Mouse (Mus musculus) urinary bladder, postnatal 36 days (tissue): ENCODE results near the gene Map3k11.
"Not testable (repeated sequence)": the region's sequence is repeated elsewhere in the genome, so short reads cannot be mapped to it uniquely, and the experiment has no call there.

Source experiments
- DNase-seq, 2 experiments: peaks; one replicate each; pipeline ENCODE4 v3.0.0; 2022; ENCODE audit warnings: low spot score in 2 of 2, mixed read lengths in 1 of 2

Gene Map3k11

DNA sequence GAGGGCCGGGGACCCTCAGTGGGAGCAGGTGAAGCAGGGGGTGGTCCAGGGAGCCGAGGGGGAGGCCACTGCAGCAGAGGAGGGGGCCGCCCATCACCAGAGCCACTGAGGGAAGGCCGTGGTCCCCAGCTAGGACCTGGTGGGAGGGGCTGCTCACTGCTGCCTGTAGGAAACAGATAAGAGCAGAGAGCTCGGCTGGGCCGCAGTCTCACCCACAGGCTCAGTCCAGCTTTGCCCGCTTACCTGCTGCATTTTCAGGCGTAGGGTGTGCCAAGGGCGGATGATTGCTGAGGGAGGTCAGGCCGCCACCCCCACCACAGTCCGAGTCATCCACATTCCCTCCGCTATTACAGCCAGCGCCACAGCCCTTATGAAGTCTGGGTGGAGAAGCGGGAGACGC lies 23.1 kb upstream of the Map3k11 start:
- DNase-seq, result no peak

DNA sequence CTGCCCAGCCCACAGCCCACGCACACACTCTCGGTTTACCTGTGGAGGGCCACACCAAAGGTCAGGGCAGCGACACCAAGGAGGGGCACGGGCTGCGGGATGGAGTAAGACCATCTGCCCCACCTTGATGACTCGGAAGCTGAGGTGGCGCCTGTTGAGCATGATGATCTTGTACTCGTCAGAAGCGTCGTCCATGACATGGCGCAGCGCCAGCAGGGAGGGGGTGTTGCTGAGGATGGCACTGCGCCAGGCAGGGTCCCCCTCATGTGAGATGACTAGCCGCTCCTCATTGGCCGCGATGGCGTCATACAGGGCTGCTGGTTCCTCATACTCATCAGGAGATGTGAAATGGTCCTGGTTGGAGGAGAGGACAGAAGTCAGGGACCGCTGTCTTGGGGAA lies 22.2 kb upstream of the Map3k11 start:
- no peak for DNase-seq

DNA sequence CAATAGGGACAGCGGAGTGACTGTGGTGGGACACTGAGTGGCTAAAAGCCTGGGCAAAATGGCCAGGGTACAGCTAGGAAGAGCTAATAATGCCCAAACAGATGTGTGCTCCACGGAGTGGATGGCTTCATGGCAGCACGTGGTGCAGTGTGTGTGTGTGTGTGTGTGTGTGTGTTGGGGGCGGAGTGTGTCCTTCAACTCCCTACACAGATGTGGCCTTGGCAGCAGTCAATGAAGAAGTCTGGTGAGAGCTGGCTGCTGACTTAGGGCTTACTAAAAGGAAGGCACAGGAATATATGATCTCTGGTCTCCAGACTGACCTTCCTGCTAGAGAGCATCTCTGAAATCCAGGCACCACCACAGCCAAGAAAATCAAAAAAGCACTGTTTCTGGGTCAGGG lies 20.2 kb upstream of the Map3k11 start:
- DNase-seq, result no peak

DNA sequence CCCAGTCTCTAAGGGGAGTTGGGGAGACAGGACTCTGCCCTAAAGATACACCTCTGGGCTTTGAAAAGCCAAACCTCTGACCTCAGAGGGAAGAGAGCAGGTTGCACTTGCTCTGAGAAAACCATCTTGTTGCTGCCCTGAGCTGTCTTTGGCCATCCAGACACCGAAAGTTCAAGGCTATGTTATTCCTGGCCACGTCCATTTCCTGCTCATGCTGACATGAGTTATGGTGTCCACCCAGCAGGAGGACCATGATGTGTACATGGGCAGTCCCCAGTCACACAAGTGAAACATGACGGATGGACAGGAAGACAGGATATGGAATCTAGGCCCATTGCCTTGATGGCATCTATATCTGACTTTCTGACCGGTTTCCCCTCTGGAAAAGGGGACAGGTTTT lies 8.1 kb upstream of the Map3k11 start:
- no peak for DNase-seq

DNA sequence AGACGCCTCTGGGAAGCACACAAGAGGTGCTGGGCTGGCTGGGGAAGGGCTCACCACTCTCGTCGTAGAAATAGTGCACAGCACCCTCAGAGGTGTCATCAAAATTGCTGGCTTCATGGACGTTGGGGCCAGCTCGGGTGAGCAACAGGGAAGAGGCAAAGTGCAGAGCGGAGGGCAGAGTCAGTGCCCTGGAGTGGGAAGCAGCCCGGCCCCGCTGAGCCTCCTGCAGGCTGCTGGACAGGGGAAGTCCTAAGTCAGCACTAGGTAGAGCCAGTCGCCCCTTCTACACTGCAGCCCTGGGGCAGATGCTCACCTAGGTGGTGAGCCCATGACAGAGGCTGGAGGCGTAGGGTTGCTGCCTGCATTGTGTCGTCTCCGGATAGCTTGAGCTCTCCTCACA lies 4.3 kb upstream of the Map3k11 start:
- no peak for DNase-seq

DNA sequence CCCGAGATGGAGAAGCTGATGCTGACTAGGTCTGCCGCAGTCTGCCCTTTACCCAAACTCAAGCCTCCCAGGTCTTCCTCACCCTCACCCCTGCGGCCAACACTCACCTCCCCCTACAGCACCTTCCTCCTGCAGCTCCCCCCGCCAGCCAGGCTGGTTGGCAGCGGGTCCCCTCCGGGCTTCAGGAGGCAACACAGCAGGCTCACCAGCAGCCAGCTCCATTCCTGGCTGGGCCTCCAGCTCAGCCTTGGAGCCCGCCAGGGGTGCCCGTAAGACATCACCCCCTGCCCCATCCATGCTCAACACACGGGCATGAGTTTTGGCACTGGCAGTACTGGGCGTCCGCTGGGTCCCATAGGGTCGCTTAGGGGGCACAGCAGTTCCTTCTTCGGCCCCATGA lies 3.6 kb upstream of the Map3k11 start:
- no peak for DNase-seq

DNA sequence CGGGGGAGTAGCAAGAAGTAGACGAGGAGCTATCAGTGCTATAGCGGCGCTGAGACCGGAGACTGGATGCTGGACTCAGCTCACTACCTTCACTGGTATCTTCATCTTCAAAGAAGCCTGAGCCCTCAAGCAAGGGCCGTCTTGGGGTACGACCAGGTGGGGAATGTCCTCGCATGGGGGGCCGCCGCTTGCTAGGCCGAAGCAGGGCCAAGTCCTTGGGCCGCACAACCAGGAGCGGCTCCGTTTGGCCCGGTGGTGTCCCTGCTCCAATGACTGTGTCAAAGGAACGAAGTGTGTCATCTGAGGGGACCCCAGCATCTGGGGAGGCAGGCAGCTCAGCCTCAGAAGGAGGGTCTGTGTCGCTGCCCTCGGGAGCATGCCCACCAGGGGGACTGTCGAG lies 3.1 kb upstream of the Map3k11 start:
- no peak for DNase-seq

DNA sequence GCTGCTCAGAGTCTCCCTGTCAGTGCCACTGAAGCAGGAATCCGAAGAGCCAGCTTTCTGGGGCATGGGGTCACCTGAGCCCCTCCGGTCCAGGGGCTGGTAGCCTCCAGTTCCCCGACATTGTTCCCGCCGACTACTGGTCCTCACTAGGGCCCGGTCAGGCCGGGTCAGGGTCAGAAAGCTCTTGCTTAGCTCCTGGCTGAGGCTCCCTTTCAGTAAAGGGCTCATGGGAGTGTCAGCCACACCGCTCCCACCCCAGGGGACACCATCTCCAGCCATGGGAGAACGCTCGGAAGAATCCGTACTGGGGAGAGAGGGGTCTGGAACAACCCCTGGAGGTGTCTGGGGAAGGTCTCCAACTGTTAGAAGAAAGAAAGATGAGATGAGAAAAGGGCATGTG lies 2.7 kb upstream of the Map3k11 start:
- no peak for DNase-seq

DNA sequence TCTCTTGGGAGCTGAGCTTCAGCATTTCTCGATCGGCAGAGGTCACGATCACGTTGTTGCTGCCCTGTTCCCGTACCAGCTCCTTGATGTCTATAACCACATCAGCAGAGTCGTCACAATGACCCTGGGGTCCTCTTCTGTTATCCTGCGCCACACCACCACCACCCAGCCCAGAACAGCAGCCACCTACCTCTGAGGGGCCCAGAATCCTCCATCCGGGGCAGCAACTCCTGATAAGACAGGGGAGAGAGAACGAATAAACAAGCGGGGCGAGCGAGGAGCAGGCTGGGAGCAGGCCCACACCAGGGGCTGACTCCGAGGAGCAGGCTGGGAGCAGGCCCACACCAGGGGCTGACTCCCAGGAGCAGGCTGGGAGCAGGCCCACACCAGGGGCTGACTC lies 2.1 kb upstream of the Map3k11 start:
- no peak for DNase-seq

DNA sequence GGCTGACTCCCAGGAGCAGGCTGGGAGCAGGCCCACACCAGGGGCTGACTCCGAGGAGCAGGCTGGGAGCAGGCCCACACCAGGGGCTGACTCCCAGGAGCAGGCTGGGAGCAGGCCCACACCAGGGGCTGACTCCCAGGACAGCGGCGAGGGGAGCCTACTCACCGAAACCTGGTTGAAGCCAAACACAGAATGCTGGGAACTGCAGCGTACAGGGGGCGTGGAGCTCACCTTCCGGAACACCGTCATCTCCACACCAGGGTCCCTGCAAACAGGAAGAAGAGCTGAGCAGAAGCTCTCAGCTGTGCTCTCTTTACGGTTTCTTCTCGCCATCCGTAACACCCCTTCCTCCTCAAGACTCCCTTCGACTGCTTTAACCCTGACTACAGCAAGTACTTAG lies 1.6 kb upstream of the Map3k11 start:
- DNase-seq, result not testable (repeated sequence)

DNA sequence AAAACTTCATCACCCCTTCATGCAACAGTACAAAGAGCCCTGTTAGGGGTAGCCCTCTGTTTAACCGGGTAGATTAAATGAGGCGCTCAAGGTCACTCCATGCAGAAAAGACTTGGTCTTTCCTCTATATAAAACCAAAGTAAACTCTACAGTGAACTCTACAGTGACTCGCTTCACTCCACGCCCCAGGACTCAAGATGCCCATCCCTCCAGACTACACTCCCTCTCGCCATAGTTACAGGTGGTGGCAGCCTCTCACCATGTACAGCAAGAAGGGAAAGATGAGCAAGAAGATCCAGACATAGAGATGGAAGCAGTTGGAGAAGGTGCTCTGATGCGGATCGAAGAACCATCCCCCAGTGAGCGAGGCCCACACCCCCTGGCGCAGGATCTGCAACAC lies 804 bp upstream of the Map3k11 start:
- no peak for DNase-seq

DNA sequence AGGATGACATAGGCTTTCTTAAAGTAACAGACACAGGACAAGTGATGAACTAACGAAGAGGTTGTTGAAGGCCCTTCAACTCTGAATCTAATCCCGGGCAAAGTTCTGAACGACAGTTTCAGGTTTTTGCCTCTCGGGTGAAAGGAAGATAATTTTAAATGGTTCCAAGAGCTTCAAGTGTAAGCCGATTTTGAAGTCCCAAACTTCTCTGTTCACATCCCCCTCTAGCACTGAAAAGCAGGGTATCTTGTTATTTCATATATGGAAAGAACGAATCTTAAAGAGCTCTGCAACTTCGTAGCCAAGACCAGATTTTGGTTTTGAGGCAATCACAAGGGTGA lies 516 bp downstream of the Map3k11 start:
- DNase-seq, result no peak

DNA sequence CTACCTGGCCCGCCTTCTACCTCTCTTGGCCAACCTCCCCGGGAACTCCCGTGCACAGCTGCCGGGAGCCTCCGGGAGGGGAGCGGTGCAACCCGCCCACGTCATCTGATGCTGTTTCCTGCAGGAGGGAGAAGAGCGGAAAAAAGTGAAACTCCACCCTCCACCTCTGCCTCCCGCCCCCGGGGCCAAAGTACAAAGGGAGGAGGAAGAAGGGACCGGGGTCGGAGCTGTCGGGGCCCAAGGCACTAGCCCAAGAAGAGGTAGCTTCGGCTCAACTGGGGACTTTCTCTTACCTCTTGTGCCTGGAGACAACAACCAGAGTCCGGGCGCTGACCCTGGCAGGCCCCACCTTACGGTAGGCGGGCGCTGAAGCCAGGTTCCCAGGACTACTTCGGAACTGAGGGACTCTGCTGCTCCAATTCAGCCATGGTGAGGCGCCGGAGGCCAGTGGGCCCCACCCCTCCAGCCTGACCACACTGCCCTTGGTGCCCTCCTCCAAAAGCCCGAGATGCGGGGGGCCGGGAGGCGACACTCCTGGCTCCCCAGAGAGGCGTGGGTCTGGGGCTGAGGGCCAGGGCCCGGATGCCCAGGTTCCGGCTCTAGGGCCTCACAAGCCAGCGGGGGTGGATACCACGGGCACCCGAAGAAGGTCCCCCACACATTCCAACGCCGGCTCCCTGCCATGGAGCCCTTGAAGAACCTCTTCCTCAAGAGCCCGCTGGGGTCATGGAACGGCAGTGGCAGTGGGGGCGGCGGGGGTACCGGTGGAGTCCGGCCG lies 1.2 kb downstream of the Map3k11 start:
- peak; percentile 84 to 91 for DNase-seq

DNA sequence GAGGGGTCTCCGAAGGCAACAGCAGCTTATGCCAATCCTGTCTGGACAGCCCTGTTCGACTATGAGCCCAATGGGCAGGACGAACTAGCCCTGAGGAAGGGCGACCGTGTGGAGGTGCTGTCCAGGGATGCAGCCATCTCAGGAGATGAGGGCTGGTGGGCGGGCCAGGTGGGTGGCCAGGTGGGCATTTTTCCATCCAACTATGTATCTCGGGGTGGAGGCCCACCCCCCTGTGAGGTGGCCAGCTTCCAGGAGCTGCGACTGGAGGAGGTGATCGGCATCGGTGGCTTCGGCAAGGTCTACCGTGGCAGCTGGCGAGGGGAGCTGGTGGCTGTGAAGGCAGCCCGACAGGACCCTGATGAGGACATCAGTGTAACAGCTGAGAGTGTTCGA lies 1.8 kb downstream of the Map3k11 start:
- DNase-seq, result no peak

DNA sequence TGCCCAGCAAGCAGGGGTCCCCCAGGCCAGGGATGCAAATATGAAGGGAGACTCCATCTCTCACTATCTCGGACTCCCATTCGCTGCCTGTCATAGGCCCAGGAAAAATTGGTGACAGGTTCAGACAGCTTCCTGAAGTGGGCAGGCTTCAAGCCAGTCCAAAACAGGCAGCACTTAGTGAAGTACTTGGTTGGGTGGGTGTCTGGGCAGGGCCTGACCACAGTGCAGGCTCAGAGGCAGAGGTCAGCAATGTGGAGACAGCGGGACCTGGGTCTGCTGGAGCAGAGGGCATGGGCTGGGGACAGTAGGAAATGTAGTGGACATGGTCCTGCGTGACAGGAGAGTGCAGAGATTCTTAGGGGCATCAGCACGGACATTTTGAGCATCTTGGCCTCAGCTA lies 3.1 kb downstream of the Map3k11 start:
- no peak for DNase-seq

DNA sequence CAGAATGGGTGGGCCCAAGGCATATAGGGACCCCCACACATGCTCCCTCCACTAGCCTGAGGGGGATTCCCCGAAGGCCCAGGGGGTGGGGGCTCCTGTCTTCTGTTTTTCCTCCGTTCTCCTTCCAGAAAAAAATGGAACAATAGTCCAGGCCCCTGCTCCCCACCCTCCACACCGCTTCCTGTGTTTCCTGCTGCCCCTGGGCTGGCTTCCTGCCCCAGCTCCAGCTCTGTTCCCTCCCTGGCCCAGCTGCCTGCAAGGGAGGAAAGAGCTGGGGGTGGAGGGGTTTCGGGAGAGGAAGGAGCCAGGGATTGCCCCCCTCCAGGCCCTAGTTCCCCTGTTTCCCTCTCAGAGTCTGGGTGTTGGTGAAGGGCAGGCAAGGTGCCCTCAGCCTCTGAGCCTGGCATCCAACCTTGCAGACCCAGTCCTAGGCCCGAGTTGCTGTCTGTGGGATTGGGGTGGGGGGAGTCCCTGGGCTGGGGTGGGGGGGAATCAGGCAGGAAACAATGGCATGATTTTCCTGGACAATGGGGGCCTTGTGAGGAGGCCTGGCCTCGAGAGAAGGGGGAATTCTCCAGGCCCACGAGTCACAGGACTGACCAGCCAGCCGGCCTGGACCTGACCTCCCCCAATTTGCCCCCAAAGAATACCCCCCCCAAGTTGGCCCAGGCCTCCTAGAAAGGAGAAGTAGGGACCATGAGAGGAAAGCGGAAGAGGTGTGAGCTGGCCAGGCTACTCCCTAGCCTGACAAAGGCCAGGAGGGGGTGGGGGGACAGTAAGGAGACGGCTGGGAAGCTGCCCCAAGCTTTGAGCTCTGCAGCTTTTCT lies 3.8 kb downstream of the Map3k11 start:
- DNase-seq, result peak in 1 of 2 experiments; percentile 54

DNA sequence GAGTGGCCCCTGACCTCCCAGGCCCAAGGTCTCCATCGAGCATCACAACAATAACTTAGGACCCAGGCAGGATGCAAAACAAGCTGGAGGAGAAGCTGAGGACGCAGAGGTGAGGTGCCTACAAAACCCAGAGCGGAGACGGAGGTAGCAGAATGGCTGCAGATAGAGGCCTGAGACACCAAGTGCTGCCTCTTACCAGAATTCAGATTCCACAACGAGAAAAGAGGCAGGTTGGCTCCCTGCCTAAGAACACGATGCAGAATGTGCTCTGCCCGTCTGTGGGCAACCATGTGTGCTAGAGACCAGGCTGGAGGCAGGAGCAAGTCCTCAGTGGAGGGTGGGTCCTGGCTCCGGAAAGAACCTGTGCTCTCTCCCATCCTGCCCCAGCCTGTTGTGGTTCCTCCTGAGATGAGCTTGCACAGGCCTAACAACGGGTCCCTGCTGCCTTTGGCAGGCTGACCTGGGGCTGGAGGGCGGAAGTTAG lies 4.4 kb downstream of the Map3k11 start:
- DNase-seq, result no peak

DNA sequence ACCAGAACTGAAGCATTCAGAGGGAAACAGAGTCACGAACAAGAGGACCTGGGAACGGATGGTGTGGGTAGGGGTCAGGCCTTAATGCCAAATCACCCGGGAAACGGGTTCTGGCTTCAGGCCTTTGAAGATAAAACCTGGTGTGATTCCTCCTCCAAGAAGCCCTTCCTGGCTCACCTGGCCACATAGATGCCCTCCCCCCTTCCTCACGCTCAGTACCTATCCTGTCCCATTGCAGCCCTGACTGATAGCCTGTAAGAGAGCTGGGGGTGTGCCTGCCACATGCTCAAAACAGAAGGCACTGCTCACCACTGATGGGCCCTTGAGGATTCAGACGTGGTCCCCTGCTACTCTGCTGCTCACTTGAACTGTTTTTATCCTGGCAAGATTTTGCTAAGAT lies 5.3 kb downstream of the Map3k11 start:
- DNase-seq, result no peak

DNA sequence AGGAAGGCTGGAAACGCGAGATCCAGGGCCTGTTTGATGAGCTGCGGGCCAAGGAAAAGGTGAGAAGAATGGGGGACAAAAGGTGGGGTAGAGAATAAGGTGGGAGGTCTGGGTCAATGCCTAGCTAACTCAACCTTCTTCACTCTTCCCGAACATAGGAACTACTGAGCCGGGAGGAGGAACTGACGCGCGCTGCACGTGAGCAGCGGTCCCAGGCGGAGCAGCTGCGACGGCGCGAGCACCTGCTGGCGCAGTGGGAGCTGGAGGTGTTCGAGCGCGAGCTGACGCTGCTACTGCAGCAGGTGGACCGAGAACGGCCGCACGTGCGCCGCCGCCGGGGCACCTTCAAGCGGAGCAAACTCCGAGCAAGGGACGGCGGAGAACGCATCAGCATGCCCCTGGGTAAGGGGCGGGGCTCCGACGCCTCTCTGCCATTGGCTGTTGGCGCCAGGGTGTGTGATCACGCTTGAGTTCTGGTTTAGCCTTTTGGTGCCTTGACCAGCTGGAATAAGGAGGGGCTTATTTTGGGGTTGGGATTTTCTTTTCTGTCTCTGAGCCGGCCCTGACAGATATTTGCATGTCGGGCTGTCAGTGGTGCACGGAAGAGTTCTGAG lies 7.4 kb downstream of the Map3k11 start:
- no peak for DNase-seq

DNA sequence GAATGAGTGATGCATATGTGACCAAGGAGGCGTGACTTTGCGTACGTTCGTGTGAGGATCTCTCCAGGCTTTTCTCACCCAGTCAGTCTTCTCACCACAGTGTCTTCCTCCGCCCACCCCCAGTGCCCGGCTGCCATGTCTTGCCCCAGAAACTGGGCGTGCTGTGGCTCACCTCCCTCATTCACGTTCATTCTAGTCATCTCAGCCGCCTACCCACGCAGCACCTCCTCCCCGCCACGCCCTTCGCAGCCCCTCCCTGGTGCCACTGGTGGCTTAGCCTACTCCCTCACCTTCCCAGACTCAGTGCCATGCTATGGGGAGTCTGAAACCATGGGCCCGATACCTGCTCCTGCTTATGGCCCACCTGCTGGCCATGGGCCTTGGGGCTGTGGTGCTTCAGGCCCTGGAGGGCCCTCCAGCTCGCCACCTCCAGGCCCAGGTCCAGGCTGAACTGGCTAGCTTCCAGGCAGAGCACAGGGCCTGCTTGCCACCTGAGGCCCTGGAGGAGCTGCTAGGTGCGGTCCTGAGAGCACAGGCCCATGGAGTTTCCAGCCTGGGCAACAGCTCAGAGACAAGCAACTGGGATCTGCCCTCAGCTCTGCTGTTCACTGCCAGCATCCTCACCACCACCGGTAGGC lies 15.7 kb downstream of the Map3k11 start, which contains the start of gene Kcnk7:
Kcnk7 (plus strand) TSS at position 205 of the 638 bp plus-strand sequence.
- no peak for DNase-seq

DNA sequence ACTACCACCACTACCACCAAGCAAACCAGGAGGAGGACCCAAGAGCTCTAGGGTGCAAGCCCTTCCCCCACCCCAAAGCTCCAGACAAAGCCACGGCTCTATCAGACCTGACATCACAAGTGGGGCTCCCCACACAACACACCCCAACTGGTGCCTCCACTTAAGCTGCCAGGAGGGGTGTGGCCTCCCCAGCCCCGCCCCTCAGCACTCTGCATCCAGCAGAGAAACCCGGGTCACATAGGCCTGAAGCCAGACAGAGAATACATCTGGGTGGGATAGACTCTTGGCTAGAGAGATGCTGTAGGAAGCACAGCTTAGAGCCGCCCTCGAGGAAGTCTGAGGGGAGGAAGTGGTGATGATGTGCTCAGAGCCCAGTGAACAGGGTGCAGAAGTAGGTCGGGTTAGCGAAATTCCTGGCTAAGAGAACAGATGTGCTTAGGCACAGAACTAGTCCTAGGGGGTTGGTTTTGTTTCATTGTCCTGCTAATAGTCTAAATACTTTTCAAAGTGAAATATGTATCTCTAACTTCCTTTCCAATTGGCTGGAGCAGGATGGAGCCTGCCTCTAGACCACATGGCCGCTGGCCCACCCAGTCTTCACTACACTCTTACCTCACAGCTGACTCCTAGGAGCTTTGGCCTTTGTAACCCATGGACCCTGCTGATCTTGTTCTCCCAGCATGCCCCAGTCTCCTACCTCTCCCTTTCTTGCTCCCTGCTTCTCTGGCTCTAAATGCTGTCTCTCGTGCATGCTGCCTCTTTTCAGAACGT lies 16.4 kb downstream of the Map3k11 start:
- no peak for DNase-seq
